Mouse (Mus musculus): ENCODE results near the gene Gcc1.

The Gcc1 gene

DNA sequence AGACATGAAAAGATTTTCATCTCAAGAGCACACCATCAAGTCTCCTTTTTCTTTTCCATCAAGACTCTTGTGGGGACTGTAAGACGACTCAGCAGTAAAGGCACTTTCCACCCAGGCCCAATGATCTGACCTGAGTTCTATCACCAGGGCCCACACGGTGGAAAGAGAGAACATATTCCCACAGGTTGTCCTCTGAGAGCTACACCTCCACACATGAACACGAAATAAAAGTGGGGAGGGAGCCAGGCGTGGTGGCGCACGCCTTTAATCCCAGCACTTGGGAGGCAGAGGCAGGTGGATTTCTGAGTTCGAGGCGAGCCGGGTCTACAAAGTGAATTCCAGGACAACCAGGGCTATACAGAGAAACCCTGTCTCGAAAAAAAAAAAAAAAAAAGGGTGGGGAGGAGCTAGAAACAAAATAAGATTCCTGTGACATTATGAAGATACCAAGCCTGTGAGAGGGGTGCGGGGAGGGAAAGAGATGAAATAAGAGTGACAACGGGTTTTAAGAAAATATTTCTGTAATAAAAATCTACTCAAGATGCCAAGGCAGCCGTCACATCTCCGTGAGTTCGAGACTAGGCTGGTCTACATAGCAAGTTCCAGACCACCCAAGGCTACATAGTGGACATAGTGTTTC, 5.4 kb downstream of the Gcc1 start:
- no peak for DNase-seq (ENCODE audit: extremely low read depth, insufficient read length, low spot score)

DNA sequence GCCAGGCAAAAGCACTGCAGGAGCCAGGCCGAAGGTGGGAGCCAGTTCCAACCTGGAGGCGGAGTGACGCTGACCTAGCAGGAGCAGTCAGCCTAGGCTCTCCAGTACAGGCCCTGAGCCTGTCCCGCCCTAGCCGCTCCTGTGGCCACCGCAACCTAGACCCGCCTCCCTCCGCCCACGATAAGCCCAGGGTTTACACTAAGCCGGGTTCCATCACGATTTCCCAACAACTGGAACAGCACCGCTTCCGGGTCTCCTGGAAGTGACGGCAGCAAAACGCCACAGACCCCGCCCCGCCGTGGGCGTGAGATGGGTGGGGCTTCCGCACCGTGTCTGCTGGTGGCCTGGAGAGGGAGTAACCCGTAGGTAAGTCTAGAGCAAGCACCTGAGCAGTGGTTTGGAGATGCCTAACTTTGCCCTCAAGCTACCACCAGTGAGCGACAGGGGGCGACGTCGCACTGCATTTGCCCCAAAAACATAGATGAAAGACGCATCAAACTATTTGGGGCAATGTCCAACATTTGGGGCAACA, 6.7 kb downstream of the Gcc1 start:
- DNase-seq (ENCODE audit: extremely low read depth, insufficient read length, low spot score): peak; percentile 99

DNA sequence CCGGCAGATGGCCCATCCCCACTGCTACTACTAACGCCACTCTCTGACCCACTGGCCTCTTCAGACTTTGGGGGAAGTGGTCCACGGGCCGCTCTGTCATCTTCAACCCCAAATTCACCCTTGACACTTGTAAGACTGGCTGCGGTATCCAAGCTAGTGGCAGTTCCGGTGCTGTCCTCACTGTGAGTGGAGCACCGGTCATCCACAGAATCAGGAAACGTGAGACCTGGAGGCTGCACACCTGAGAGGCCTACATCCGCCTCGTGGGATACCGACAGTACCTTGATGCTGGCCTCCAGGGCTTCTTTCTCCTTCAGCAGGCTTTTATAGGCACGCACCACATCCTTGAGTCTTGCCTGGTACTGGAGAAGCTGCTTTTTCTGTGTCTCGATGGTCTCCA, 7.3 kb downstream of the Gcc1 start:
- DNase-seq (ENCODE audit: extremely low read depth, insufficient read length, low spot score): no peak

GRCm38 (mm10) chr6:28420361-28420760, 7.8 kb downstream of the Gcc1 start:
- no peak for DNase-seq (ENCODE audit: extremely low read depth, insufficient read length, low spot score)

- DNase-seq (ENCODE audit: extremely low read depth, insufficient read length, low spot score): no peak
These were observed 8.5 kb downstream of the Gcc1 start for GRCm38 (mm10) chr6:28419673-28420072.

DNA sequence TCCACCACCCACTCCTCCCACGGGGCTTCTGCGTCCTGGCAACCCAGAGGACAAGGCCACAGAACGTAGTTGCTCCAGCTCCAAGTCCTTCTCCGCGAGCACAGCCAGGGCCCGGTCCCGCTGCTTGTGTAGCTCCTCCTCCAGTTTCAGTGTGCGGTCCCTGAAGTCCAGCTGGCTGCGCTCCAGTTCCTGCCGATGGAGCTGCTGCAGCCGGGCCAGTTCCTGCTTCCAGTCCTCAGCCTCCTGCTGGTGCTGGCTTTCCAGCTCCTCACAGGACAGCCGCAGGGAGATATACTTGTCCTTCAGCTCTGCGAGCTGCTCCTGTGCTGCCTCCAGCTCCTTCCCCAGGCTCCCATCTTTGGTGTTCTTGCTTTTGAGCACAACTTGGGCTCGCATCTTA, 9.7 kb downstream of the Gcc1 start:
- DNase-seq (ENCODE audit: extremely low read depth, insufficient read length, low spot score): no peak

- DNase-seq (ENCODE audit: extremely low read depth, insufficient read length, low spot score): no peak
These were observed 11.2 kb downstream of the Gcc1 start for GRCm38 (mm10) chr6:28416981-28417380.

GRCm38 (mm10) chr6:28411236-28411635, 17.0 kb downstream of the Gcc1 start:
- DNase-seq (ENCODE audit: extremely low read depth, insufficient read length, low spot score): no peak

GRCm38 (mm10) chr6:28410053-28410452, 18.1 kb downstream of the Gcc1 start:
- no peak for DNase-seq (ENCODE audit: extremely low read depth, insufficient read length, low spot score)

DNA sequence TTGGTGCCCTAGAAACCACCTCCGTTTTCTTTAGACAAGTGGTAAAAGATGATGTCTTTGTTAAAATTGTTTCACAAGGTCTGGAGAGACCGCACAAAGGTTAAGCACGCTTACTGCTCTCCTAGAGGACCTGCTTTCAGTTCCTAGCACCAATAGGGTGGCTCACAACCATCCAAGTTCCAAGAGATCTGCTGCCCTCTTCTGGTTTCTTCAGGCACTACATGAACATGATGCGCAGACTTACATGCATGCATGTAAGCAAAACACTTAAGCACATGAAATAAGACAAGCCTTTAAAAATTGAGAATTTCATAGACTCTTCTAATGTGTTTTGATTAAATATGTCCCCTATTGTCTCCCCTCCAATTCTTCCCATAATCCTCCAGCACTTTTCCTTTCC, 28.4 kb downstream of the Gcc1 start:
- DNase-seq (ENCODE audit: extremely low read depth, insufficient read length, low spot score): no peak

GRCm38 (mm10) chr6:28398726-28399125, 29.5 kb downstream of the Gcc1 start:
- DNase-seq (ENCODE audit: extremely low read depth, insufficient read length, low spot score): no peak

- no peak for DNase-seq (ENCODE audit: extremely low read depth, insufficient read length, low spot score)
These were observed 30.4 kb downstream of the Gcc1 start, which contains the start of gene Zfp800 for GRCm38 (mm10) chr6:28397681-28398203. TSS of gene Zfp800 (minus strand) at chr6:28398005.

GRCm38 (mm10) chr6:28396853-28397457, 31.2 kb downstream of the Gcc1 start:
- DNase-seq (ENCODE audit: extremely low read depth, insufficient read length, low spot score): no peak

- DNase-seq (ENCODE audit: extremely low read depth, insufficient read length, low spot score): no peak
These were observed 31.9 kb downstream of the Gcc1 start for GRCm38 (mm10) chr6:28396051-28396852.

- DNase-seq (ENCODE audit: extremely low read depth, insufficient read length, low spot score): no peak
These were observed 39.2 kb downstream of the Gcc1 start for GRCm38 (mm10) chr6:28389038-28389437.

DNA sequence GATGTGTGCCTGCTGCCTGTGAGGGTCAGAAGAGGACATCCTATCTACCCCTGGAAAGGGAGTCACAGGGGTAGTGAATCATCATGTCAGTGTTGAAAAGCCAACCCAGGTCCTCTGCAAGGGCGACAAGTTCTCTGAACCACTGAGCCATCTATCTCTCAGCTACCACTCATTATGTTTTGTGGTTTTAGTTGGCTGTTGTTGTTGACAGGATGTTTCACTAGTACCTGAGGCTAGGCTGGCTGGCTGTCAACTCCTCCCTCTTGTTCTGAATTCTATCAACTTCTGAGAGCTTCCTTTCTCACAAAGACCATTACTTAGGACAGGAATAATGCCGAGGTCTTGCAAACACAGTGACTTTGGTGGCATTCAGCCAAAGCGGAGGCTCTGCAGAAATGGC, 43.0 kb downstream of the Gcc1 start:
- no peak for DNase-seq (ENCODE audit: extremely low read depth, insufficient read length, low spot score)

DNA sequence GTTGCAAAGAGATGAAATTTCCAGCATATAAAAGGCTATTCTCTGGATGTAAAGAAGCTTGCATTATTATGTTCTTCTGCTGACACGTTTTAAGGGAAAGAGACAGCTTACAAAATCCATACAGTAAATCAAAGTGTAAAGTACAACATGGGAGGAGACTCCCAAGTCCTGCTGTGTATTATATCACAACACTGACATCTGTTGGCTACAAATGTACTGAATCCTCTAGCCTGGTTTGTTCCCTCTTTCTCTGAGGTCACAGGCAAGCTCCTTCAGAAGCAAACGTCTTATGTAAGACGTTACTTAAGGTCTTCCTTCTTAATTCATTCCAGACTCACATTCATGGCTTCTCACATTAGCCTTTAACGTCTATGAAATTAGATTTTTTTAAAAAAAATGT, 46.2 kb downstream of the Gcc1 start:
- no peak for DNase-seq (ENCODE audit: extremely low read depth, insufficient read length, low spot score)

DNA sequence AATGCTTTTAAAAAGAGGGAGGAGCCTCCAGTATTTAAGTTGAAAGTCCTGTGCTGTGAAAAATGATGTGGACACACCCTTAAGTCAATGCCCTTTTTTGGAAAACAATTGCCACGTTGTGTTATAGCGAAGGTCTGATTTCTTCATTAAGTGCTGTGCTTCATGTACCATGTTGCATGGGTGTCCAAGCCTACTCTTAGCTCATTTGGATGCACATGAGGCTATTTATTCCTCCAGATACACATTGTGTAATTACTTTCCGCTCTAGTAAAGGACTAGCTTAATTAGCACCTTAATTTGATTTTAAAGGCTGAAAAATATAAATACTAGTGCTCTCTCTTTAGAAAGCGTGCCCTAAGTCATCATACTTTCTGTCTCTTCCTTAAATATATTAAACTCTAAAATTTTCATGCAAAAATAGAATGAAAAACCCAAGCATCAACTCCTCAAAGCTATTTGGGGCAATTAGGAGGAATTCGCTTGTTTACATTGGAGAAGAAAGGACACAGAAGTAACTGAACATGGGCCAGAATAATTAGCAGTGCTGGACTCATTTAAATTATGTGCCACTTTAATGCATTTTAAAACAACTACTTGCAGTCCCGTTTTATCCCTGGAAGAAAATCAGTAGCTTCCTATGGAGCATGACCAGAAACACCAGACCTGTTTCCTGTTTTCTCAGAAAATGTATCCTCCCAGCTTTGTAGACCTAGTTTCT, 58.1 kb downstream of the Gcc1 start:
- DNase-seq (ENCODE audit: extremely low read depth, insufficient read length, low spot score): no peak

- DNase-seq (ENCODE audit: extremely low read depth, insufficient read length, low spot score): no peak
These were observed 60.6 kb downstream of the Gcc1 start for GRCm38 (mm10) chr6:28367575-28367974.

Measured in 3134 (cell line).